Mouse (Mus musculus) olfactory bulb, adult 2 months (tissue): ENCODE results near the gene Tubgcp5.

Experiments
- CTCF ChIP-seq: fragments of 200-500 bp; IDR thresholded peaks from 2 replicates; pipeline ENCODE4 v1.5.1; 2012; ENCODE audit warnings: low read depth, mild to moderate bottlenecking, low read length, moderate library complexity; ENCODE audit not compliant: insufficient read depth
- POLR2A ChIP-seq: fragments of 200-500 bp; IDR thresholded peaks from 2 replicates; pipeline ENCODE4 v1.6.1; 2012; ENCODE audit warnings: mild to moderate bottlenecking, low read depth, low read length, moderate library complexity; ENCODE audit not compliant: insufficient read depth

- TF ChIP-seq POLR2A (peak; percentile 86), CTCF (no peak)
Measured at GRCm38 (mm10) chr7:55793952-55794603, at the start of gene Tubgcp5.
